Mouse (Mus musculus) forebrain, embryonic 12.5 days (tissue): Measurements from ENCODE around the gene Tmprss2. TPM values are rescaled to one million over a fixed set of nuclear protein-coding genes. Genes with fewer than 3 reads are reported as not detected.
A peak's percentile ranks its signal among the peaks of the same experiment; 100 is the strongest.

Experiments
- ATAC-seq: fragments of 200-750 bp; cut with Nextera tagmentation; 2 replicates; pipeline ENCODE4 v1.8.0; 2017; ENCODE audit warnings: moderate TSS enrichment; ENCODE audit not compliant: low FRiP score
- H3K27ac ChIP-seq: fragments of 300-500 bp; sonication (generic); 2 replicates; pipeline ENCODE4 v1.5.1; 2016; ENCODE audit warnings: mild to moderate bottlenecking
- H3K27me3 ChIP-seq: fragments of 300-500 bp; sonication (generic); 2 replicates; pipeline ENCODE4 v1.6.1; 2016; ENCODE audit warnings: mild to moderate bottlenecking
- H3K36me3 ChIP-seq: fragments of 300-500 bp; sonication (generic); replicated peaks from 2 replicates; pipeline ENCODE4 v1.6.1; 2016; ENCODE audit warnings: mild to moderate bottlenecking
- H3K4me1 ChIP-seq: fragments of 300-500 bp; sonication (generic); 2 replicates; pipeline ENCODE4 v1.6.1; 2016
- H3K4me2 ChIP-seq: fragments of 300-500 bp; sonication (generic); 2 replicates; pipeline ENCODE4 v1.6.1; 2016; ENCODE audit warnings: mild to moderate bottlenecking, moderate library complexity
- H3K4me3 ChIP-seq: fragments of 300-500 bp; sonication (generic); replicated peaks from 2 replicates; pipeline ENCODE4 v1.5.1; 2016; ENCODE audit warnings: mild to moderate bottlenecking
- H3K9ac ChIP-seq: fragments of 300-500 bp; sonication (generic); 2 replicates; pipeline ENCODE4 v1.6.1; 2016; ENCODE audit warnings: mild to moderate bottlenecking
- H3K9me3 ChIP-seq: fragments of 300-500 bp; sonication (generic); 2 replicates; pipeline ENCODE4 v1.6.1; 2016
- WGBS: fragments of 180-500 bp; shearing (Covaris S2); methylation state at CpG from one replicate; pipeline ENCODE4 v1.1.7; 2016; 5-methylcytosine and 5-hydroxymethylcytosine counted together
- polyA plus RNA-seq: library from polyadenylated mRNA; unstranded; fragments of >200 nt; fragmentation: Nextera tagmentation; extraction: Ambion mirVana; gene quantifications from 2 replicates; pipeline ENCODE4 v1.2.1, GENCODE M21; 2016

Gene Tmprss2
- polyA plus RNA-seq: 0.20 and 0.76 TPM in 2 replicates

- no peak within 1 kb of the TSS for H3K9ac ChIP-seq
- WGBS: 1% methylated on average over 29 of the region's 30 CpGs
- H3K27me3 ChIP-seq: peaks cover 54% of the 10 kb centered on the region
Measured at GRCm38 (mm10) chr16:97610939-97611338, at the start of gene Tmprss2. TSS of gene Tmprss2 (minus strand) at chr16:97611195.

GRCm38 (mm10) chr16:97659225-97659658 is 48.2 kb upstream of the Tmprss2 start:
- Histone ChIP-seq H3K9me3 (no peaks in the 10 kb centered on the region), H3K36me3 (no peaks in the 10 kb centered on the region), H3K4me2 (no peak overlapping the region), H3K27me3 (no peaks in the 10 kb centered on the region), H3K4me3 (no peak overlapping the region), H3K9ac (no peak overlapping the region), H3K4me1 (peaks cover 9% of the 10 kb centered on the region), H3K27ac (no peak overlapping the region)
- 5% methylated on average over 1 of the region's 1 CpGs for WGBS
- no peak for ATAC-seq

More at GRCm38 (mm10) chr16:97610939-97611338, at the start of gene Tmprss2:
- H3K4me2 ChIP-seq: peak within 1 kb of the TSS; percentile 62
- H3K4me1 ChIP-seq: peaks cover 12% of the 10 kb centered on the region
- peak within 1 kb of the TSS; percentile 37 for H3K4me3 ChIP-seq
- ATAC-seq: no peak
- H3K36me3 ChIP-seq: no peaks in the 10 kb centered on the region
- no peak within 1 kb of the TSS for H3K27ac ChIP-seq
- H3K9me3 ChIP-seq: no peaks in the 10 kb centered on the region

- Histone ChIP-seq H3K36me3 (no peaks in the 10 kb centered on the region), H3K27me3 (no peaks in the 10 kb centered on the region), H3K9ac (no peak overlapping the region), H3K4me3 (no peak overlapping the region), H3K9me3 (no peaks in the 10 kb centered on the region), H3K27ac (no peak overlapping the region), H3K4me2 (no peak overlapping the region), H3K4me1 (peaks cover 9% of the 10 kb centered on the region)
- no peak for ATAC-seq
- WGBS: 59% methylated on average over 6 of the region's 6 CpGs
Measured at GRCm38 (mm10) chr16:97658481-97658880, 47.5 kb upstream of the Tmprss2 start.

GRCm38 (mm10) chr16:97655800-97656199 is 44.8 kb upstream of the Tmprss2 start:
- WGBS: 76% methylated on average over 2 of the region's 2 CpGs
- Histone ChIP-seq H3K4me3 (no peak overlapping the region), H3K4me2 (no peak overlapping the region)

DNA sequence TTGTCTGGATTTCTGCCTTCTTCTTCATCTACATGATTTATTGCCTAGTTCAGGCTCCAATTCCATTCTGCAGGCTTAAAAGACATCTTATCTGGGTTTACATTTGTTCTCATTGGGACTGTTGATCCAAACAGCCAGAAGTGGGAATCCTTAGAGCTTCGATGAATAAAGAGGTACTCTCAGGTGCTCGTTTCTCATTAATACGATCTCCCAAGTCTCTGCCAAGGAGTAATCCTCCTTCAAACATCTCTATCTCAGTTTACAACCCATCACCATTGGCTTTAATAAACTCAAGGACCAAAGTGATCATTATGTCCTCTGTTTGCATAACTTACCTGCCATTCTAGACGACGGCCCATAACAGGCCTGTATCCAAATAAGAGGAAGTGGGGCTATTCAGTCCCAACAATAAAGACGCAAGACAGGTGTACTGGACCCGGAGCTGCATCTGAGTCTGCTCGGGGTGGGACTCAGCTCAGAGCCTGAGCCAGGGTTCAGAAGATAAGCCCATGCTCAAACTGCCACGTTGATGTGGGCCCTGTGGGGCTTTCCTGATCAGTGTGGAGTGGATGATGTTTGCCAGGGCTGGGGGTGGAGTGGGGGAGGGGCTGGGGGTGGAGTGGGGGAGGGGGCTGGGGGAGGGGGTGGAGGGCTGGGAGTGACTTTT is 38.7 kb upstream of the Tmprss2 start:
- ATAC-seq: no peak
- 82% methylated on average over 9 of the region's 9 CpGs for WGBS

More at GRCm38 (mm10) chr16:97655800-97656199, 44.8 kb upstream of the Tmprss2 start:
- no peaks in the 10 kb centered on the region for H3K27me3 ChIP-seq
- no peak for ATAC-seq
- no peaks in the 10 kb centered on the region for H3K9me3 ChIP-seq
- H3K4me1 ChIP-seq: peaks cover 9% of the 10 kb centered on the region
- no peak overlapping the region for H3K9ac ChIP-seq
- H3K27ac ChIP-seq: no peak overlapping the region
- no peaks in the 10 kb centered on the region for H3K36me3 ChIP-seq

DNA sequence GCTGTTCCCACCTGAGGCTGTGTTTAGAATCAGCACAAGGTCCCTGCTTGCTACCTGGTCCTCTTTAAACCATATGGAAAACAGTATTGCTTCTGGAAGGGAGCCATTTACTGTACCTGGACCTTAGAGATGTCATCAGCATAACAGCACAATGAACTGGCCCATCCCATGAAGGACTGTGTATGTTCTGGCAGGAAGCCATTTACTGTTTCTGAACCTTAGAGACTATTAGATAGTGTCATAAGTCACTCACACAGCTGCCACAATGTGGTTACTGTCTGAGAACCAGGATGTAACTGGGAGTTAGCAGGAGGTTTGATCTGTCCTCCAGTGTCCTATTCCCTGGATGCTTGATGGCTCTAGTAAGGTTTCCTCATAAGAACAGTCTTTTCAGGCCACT is 33.7 kb upstream of the Tmprss2 start:
- H3K27me3 ChIP-seq: no peaks in the 10 kb centered on the region
- no peaks in the 10 kb centered on the region for H3K36me3 ChIP-seq
- H3K9me3 ChIP-seq: no peaks in the 10 kb centered on the region
- no peak overlapping the region for H3K9ac ChIP-seq
- no peaks in the 10 kb centered on the region for H3K4me1 ChIP-seq
- no peak for ATAC-seq
- H3K4me3 ChIP-seq: no peak overlapping the region
- no peak overlapping the region for H3K27ac ChIP-seq
- no peak overlapping the region for H3K4me2 ChIP-seq

More for the DNA sequence above, 38.7 kb upstream of the Tmprss2 start:
- Histone ChIP-seq H3K9me3 (no peaks in the 10 kb centered on the region), H3K27me3 (no peaks in the 10 kb centered on the region), H3K9ac (no peak overlapping the region), H3K27ac (no peak overlapping the region), H3K4me1 (no peaks in the 10 kb centered on the region), H3K4me2 (no peak overlapping the region), H3K36me3 (no peaks in the 10 kb centered on the region), H3K4me3 (no peak overlapping the region)

DNA sequence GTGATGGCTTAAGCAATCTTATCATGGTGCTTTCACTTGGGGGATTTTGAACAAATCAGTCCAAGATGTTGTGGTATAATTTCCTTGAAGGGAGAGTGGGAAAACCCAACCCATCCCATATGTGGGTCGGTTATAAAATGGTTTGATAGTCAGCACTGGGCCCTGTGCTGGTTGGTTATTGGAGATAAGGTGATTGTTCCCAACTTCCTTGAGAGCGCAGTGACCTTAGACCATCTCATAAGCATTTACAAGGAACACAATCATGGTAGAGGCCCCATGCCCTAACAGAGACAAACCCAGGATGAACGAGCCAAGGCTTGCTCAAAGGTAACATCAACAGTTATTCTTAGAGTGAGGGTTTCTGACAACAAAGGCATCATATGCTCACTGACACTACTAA is 28.6 kb upstream of the Tmprss2 start:
- H3K36me3 ChIP-seq: no peaks in the 10 kb centered on the region
- H3K4me1 ChIP-seq: no peaks in the 10 kb centered on the region
- 82% methylated on average over 3 of the region's 3 CpGs for WGBS
- ATAC-seq: no peak
- no peaks in the 10 kb centered on the region for H3K27me3 ChIP-seq
- no peak overlapping the region for H3K9ac ChIP-seq
- no peak overlapping the region for H3K4me3 ChIP-seq
- no peak overlapping the region for H3K27ac ChIP-seq
- no peaks in the 10 kb centered on the region for H3K9me3 ChIP-seq
- no peak overlapping the region for H3K4me2 ChIP-seq

DNA sequence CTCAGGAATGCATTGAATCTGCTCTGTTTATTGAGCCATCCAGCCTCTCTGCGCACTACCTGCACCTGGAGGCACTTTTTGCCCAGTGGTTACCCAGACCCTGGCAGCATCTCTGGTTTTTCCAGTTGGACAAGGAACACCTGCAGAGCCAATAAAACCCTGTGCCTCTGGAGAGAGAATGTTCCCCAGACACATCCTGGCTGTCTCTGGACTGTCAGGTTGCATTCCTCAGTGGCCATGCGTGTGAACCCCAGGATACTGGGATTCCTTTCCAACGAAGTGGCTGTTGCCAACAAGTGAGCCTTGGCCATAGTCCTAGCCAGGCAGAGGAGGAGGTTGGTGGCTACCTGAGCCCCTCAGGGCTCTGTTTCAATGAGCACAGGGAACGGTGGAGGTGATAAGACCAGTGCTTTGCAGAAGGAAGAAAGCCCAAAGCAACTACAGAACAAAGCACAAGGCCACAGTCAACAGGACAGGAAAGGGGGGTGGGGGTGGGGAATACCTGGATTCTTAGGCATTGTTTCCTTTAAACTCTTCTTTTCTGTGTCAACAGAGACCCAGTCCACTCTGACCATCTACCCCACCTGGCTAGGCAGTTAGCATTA is 22.0 kb upstream of the Tmprss2 start:
- Histone ChIP-seq H3K4me1 (no peaks in the 10 kb centered on the region), H3K9ac (no peak overlapping the region), H3K27ac (no peak overlapping the region), H3K36me3 (no peaks in the 10 kb centered on the region), H3K4me2 (no peak overlapping the region), H3K9me3 (no peaks in the 10 kb centered on the region), H3K27me3 (no peaks in the 10 kb centered on the region), H3K4me3 (no peak overlapping the region)
- 77% methylated on average over 4 of the region's 4 CpGs for WGBS
- no peak for ATAC-seq

DNA sequence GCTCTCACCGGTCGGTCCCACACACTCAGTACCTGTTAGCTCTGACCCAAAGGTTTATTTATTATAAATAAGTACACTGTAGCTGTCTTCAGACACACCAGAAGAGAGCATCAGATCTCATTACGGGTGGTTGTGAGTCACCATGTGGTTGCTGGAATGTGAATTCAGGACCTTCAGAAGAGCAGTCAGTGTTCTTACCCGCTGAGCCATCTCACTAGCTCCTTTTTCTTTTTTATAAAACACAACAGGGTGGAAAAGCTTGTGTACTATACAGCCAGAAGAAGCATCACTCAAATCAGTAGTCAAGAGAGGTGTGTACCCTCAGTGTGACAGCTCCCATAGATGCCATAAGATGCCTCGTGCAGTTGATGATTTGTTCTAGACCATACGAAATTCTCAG is 12.2 kb upstream of the Tmprss2 start:
- no peak for ATAC-seq
- Histone ChIP-seq H3K9ac (no peak overlapping the region), H3K4me3 (no peak overlapping the region), H3K36me3 (no peaks in the 10 kb centered on the region), H3K4me2 (no peak overlapping the region), H3K27ac (no peak overlapping the region), H3K4me1 (no peaks in the 10 kb centered on the region), H3K9me3 (no peaks in the 10 kb centered on the region), H3K27me3 (no peaks in the 10 kb centered on the region)
- WGBS: 73% methylated on average over 6 of the region's 6 CpGs

DNA sequence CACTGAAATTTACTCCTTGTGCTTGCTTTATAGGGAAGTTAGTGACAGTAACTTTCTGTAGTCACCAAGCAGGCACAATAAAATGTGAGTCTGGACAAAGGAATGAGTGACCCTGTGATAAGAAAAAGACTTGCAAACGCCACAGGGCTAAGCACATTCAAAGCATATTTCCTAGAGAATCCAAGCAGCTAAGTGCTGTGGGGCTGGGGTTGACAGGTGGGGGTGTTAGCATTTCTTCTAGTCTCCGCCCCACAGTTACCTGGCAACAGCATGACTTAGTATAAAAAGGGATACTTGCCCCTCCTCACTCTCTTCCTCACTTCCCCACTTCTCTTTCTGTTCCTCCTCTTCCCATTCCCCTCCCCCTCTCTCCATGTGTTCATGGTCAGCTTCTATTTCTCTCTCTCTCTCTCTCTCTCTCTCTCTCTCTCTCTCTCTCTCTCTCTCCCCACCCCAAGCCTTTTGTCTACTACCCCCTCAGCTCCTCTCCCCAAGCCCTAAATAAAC is 11.4 kb upstream of the Tmprss2 start:
- Histone ChIP-seq H3K9ac (no peak overlapping the region), H3K4me1 (no peaks in the 10 kb centered on the region), H3K4me2 (no peak overlapping the region), H3K27me3 (no peaks in the 10 kb centered on the region), H3K9me3 (no peaks in the 10 kb centered on the region), H3K36me3 (no peaks in the 10 kb centered on the region), H3K4me3 (no peak overlapping the region), H3K27ac (no peak overlapping the region)
- no peak for ATAC-seq
- 45% methylated on average over 2 of the region's 2 CpGs for WGBS

DNA sequence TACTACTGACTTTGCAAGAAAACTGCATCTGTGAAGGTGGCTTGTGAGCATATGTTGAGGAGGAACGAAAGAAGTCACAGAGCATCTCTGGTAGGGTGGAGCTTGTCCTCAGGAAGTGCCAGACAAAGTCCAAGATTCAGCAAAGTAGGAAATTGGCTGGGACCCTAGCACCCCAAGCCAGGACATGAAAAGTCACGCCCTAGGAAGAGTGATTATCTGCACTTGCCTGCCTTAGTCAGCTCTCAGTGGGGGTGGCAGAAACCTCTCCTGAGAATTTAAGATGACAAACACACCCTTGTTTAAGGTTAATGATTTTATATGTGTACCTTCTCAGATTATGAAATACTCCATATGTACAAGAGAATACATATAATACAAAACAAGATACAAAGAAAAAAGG is 7.3 kb upstream of the Tmprss2 start:
- H3K9ac ChIP-seq: no peak overlapping the region
- 72% methylated on average over 2 of the region's 2 CpGs for WGBS
- no peaks in the 10 kb centered on the region for H3K36me3 ChIP-seq
- H3K27ac ChIP-seq: no peak overlapping the region
- no peaks in the 10 kb centered on the region for H3K9me3 ChIP-seq
- H3K4me3 ChIP-seq: no peak overlapping the region
- no peaks in the 10 kb centered on the region for H3K4me1 ChIP-seq
- no peak overlapping the region for H3K4me2 ChIP-seq
- H3K27me3 ChIP-seq: no peaks in the 10 kb centered on the region
- ATAC-seq: no peak

DNA sequence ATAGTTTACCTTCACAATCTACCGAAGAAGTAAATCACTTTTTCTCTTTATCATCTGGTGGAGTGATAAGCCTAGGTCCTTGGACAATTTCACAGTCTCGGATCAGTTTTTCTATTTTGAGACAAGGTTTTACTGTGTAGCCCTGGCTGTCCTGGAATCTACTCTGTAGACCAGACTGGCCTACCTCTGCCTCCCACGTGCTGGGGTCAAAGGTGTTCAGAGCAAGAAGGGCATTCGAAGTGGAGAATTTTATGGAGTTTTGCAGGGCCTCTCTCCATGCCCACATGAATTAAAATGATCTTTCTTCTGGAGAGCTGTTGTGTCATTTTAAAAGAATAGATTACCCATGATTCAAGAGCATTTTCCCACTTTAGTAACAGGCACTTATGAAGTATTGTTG is 1.0 kb upstream of the Tmprss2 start:
- Histone ChIP-seq H3K36me3 (no peaks in the 10 kb centered on the region), H3K27ac (no peak overlapping the region), H3K9ac (no peak overlapping the region), H3K27me3 (peaks cover 54% of the 10 kb centered on the region), H3K4me2 (no peak overlapping the region), H3K4me3 (no peak overlapping the region), H3K4me1 (peaks cover 12% of the 10 kb centered on the region), H3K9me3 (no peaks in the 10 kb centered on the region)
- 63% methylated on average over 4 of the region's 4 CpGs for WGBS
- no peak for ATAC-seq

GRCm38 (mm10) chr16:97610246-97610645 is 749 bp downstream of the Tmprss2 start:
- Histone ChIP-seq H3K27ac (no peak overlapping the region), H3K9me3 (no peaks in the 10 kb centered on the region), H3K4me1 (peaks cover 12% of the 10 kb centered on the region), H3K27me3 (peaks cover 54% of the 10 kb centered on the region), H3K4me3 (peak overlapping the region; percentile 37), H3K4me2 (peak overlapping the region; percentile 62), H3K9ac (no peak overlapping the region), H3K36me3 (no peaks in the 10 kb centered on the region)
- ATAC-seq: no peak
- WGBS: 6% methylated on average over 20 of the region's 20 CpGs
